Mouse (Mus musculus) hindbrain, embryonic 10.5 days (tissue): ENCODE measurements around the gene Tpx2. TPM values are rescaled to one million over a fixed set of nuclear protein-coding genes. Genes with fewer than 3 reads are reported as not detected.

Experiments used
- DNase-seq: peaks from one replicate; pipeline ENCODE4 v3.0.0-alpha.2; 2017; ENCODE audit warnings: low spot score
- H3K27ac ChIP-seq: fragments of 300-500 bp; sonication (generic); 2 replicates; pipeline ENCODE4 v1.5.1; 2016; ENCODE audit warnings: mild to moderate bottlenecking, moderate library complexity
- H3K27me3 ChIP-seq: fragments of 300-500 bp; sonication (generic); 2 replicates; pipeline ENCODE4 v1.6.1; 2016; ENCODE audit warnings: mild to moderate bottlenecking; ENCODE audit not compliant: poor library complexity, insufficient read depth, severe bottlenecking
- H3K36me3 ChIP-seq: fragments of 300-500 bp; sonication (generic); 2 replicates; pipeline ENCODE4 v1.6.1; 2016; ENCODE audit warnings: mild to moderate bottlenecking, moderate library complexity
- H3K4me1 ChIP-seq: fragments of 300-500 bp; sonication (generic); replicated peaks from 2 replicates; pipeline ENCODE4 v1.6.1; 2016; ENCODE audit warnings: mild to moderate bottlenecking
- H3K4me3 ChIP-seq: fragments of 300-500 bp; sonication (generic); 2 replicates; pipeline ENCODE4 v1.5.1; 2016; ENCODE audit warnings: mild to moderate bottlenecking, moderate library complexity
- H3K9me3 ChIP-seq: fragments of 300-500 bp; sonication (generic); 2 replicates; pipeline ENCODE4 v1.6.1; 2016; ENCODE audit warnings: mild to moderate bottlenecking, moderate library complexity
- WGBS: fragments of 180-500 bp; shearing (Covaris S2); methylation state at CpG from one replicate; pipeline ENCODE4 v1.1.7; 2016; 5-methylcytosine and 5-hydroxymethylcytosine counted together
- polyA plus RNA-seq: library from polyadenylated mRNA; unstranded; fragments of >200 nt; fragmentation: Nextera tagmentation; extraction: Ambion mirVana; gene quantifications from 2 replicates; pipeline ENCODE4 v1.2.1, GENCODE M21; 2016

The Tpx2 gene
- polyA plus RNA-seq, 1 experiment from 2014 or later = 106 TPM

GRCm38 (mm10) chr2:152813232-152813631 lies 34.5 kb upstream of the Tpx2 start:
- Histone ChIP-seq H3K27ac (no peak overlapping the region), H3K4me1 (peaks cover 53% of the 10 kb centered on the region), H3K27me3 (no peaks in the 10 kb centered on the region), H3K36me3 (peaks cover 27% of the 10 kb centered on the region), H3K4me3 (no peak overlapping the region), H3K9me3 (no peaks in the 10 kb centered on the region)
- WGBS = 88% methylated on average over 1 of the region's 1 CpGs
- DNase-seq = no peak

DNA sequence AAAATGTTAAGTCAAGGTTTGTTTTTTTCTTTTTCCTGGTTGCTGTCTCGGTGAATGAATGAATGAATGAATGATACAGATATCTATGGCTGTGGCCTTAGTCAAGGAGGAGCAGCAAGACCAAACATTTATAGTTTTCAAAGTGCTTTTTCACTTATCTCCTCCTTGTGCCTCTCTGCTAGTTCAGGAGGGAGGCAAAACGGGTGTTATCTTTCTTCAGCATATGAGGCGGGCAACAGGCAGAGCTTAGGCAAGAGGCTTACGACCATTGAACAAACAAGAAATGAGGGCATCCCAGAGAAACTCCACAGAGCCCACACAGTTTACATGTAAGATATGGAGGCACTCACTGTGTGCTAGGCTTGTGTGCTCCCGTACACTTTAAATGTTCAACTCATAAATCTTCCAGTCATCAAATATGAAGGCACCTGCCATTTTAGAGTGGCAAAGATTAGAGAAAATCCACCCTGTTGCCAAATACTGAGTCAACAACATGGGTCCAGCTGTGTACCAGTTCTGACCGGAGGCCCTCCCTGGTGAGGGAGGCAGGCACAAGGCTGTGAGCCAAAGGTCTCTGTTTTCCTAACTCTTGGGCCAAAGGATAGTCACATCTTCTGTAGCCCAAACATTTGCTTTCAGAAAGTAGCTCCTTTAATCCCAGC lies 33.4 kb upstream of the Tpx2 start:
- peaks cover 36% of the 10 kb centered on the region for H3K36me3 ChIP-seq
- no peaks in the 10 kb centered on the region for H3K27me3 ChIP-seq
- DNase-seq = no peak
- H3K27ac ChIP-seq = no peak overlapping the region
- H3K4me3 ChIP-seq = no peak overlapping the region
- WGBS = 92% methylated on average over 6 of the region's 6 CpGs
- peaks cover 64% of the 10 kb centered on the region for H3K4me1 ChIP-seq
- H3K9me3 ChIP-seq = no peaks in the 10 kb centered on the region

- DNase-seq = no peak
- Histone ChIP-seq H3K27ac (0 out of 2 replicates have a peak overlapping the region, but pooled peaks have one; percentile 37), H3K4me3 (no peak overlapping the region), H3K9me3 (no peaks in the 10 kb centered on the region), H3K36me3 (peaks cover 43% of the 10 kb centered on the region), H3K4me1 (peaks cover 73% of the 10 kb centered on the region), H3K27me3 (no peaks in the 10 kb centered on the region)
- 71% methylated on average over 7 of the region's 7 CpGs for WGBS
Observed at GRCm38 (mm10) chr2:152815879-152816656, 31.7 kb upstream of the Tpx2 start.

DNA sequence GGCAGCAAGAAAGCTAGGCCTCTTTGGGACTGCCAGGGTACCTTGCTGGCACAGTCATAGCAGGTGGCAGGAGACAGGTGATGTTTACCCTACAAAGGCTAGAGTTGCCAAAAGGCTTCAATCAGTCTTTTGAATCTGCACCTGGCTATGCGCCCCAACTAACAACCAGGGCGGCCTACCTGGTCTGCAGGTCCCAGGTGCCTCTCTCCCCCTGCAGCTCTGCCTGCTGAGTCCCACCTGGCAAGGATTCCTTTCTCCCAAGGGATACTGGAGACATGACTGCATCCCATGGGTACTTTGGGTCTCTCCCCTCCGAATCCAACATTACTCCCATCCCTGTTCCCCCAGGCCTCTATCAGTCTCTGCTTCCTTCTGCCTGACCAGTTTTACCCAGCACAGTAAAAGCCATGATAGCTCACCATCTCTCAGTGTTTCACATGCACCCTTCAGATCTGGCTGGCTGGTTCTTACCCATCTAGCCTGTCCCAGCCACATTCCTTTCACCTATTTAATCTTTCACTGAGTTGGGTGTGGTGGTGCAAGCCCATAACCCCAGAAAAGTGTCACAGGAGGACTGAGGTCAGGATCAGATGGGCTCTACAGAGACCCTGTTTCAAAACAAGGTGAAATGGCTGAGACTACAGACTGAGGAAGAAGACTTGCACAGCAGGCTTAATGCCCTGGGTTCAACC lies 31.0 kb upstream of the Tpx2 start:
- Histone ChIP-seq H3K9me3 (no peaks in the 10 kb centered on the region), H3K27ac (peak overlapping the region; percentile 37; the same call in 1 of the 2 replicates), H3K27me3 (no peaks in the 10 kb centered on the region), H3K4me1 (peaks cover 73% of the 10 kb centered on the region), H3K4me3 (no peak overlapping the region), H3K36me3 (peaks cover 50% of the 10 kb centered on the region)
- no peak for DNase-seq
- 83% methylated on average over 3 of the region's 3 CpGs for whole genome bisulfite sequencing

DNA sequence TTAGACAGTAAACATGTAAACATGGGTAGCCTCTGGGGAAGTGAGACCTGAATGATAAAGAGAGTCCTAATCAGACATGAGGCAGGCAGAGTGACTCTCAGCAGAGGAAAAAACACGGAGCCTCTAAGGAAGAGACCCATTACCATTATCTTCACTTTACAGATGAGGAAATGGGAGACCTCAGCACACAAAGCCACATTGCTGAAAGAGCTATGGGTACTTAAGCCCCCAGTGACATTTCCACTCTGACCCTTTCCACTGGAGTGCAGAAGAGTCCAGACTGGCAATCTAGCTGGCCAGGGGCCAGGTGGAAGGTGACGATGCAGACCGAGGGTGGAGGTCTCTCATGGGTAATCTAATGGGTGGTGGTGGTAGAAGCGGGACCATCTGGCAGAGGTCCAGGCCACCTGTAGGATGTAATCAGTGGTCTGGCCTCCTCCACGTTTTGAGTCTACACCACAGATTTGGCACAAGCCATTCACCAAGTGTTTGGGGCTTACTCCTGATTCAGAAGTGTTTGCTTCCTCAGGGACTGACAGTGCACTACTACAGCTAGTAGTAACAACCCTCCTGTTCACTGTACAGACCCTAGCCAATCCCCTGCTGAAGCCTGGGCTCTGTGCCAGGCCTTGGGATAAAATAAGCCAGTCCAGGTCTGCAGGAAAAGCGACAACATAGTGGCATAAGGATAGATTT lies 30.0 kb upstream of the Tpx2 start:
- Histone ChIP-seq H3K4me1 (peaks cover 73% of the 10 kb centered on the region), H3K27me3 (no peaks in the 10 kb centered on the region), H3K36me3 (peaks cover 55% of the 10 kb centered on the region), H3K4me3 (no peak overlapping the region), H3K9me3 (no peaks in the 10 kb centered on the region), H3K27ac (peak overlapping the region; percentile 62)
- WGBS = 81% methylated on average over 6 of the region's 6 CpGs
- no peak for DNase-seq

GRCm38 (mm10) chr2:152818679-152819078 lies 29.1 kb upstream of the Tpx2 start:
- peaks cover 68% of the 10 kb centered on the region for H3K4me1 ChIP-seq
- no peak for DNase-seq
- no peaks in the 10 kb centered on the region for H3K9me3 ChIP-seq
- H3K27ac ChIP-seq = no peak overlapping the region
- no peak overlapping the region for H3K4me3 ChIP-seq
- 65% methylated on average over 5 of the region's 5 CpGs for WGBS
- no peaks in the 10 kb centered on the region for H3K27me3 ChIP-seq
- peaks cover 56% of the 10 kb centered on the region for H3K36me3 ChIP-seq

- peaks cover 58% of the 10 kb centered on the region for H3K36me3 ChIP-seq
- H3K27me3 ChIP-seq = no peaks in the 10 kb centered on the region
- no peaks in the 10 kb centered on the region for H3K9me3 ChIP-seq
- DNase-seq = no peak
- no peak overlapping the region; the same call in 1 of the 2 replicates for H3K27ac ChIP-seq
- 93% methylated on average over 3 of the region's 3 CpGs for WGBS
- no peak overlapping the region for H3K4me3 ChIP-seq
- H3K4me1 ChIP-seq = peaks cover 72% of the 10 kb centered on the region
Observed at GRCm38 (mm10) chr2:152819097-152819624, 28.6 kb upstream of the Tpx2 start.

- peaks cover 76% of the 10 kb centered on the region for H3K4me1 ChIP-seq
Observed at GRCm38 (mm10) chr2:152819926-152820325, 27.8 kb upstream of the Tpx2 start.

GRCm38 (mm10) chr2:152820369-152820768 lies 27.4 kb upstream of the Tpx2 start:
- 7% methylated on average over 2 of the region's 2 CpGs for WGBS
- Histone ChIP-seq H3K4me3 (peak overlapping the region; percentile 12; the same call in 1 of the 2 replicates), H3K9me3 (no peaks in the 10 kb centered on the region), H3K27me3 (no peaks in the 10 kb centered on the region), H3K27ac (peak overlapping the region; percentile 71), H3K4me1 (peaks cover 80% of the 10 kb centered on the region), H3K36me3 (peaks cover 66% of the 10 kb centered on the region)
- peak; percentile 63 for DNase-seq

More at GRCm38 (mm10) chr2:152819926-152820325, 27.8 kb upstream of the Tpx2 start:
- Histone ChIP-seq H3K27me3 (no peaks in the 10 kb centered on the region), H3K36me3 (peaks cover 61% of the 10 kb centered on the region), H3K4me3 (no peak overlapping the region), H3K9me3 (no peaks in the 10 kb centered on the region), H3K27ac (peak overlapping the region; percentile 71)
- no peak for DNase-seq
- 65% methylated on average over 4 of the region's 4 CpGs for WGBS

- H3K27ac ChIP-seq = peak overlapping the region; percentile 71
- peaks cover 84% of the 10 kb centered on the region for H3K4me1 ChIP-seq
- 0 out of 2 replicates have a peak overlapping the region, but pooled peaks have one; percentile 12 for H3K4me3 ChIP-seq
- no peaks in the 10 kb centered on the region for H3K27me3 ChIP-seq
- DNase-seq = peak; percentile 22
- no peaks in the 10 kb centered on the region for H3K9me3 ChIP-seq
- WGBS = 46% methylated on average over 5 of the region's 5 CpGs
- H3K36me3 ChIP-seq = peaks cover 67% of the 10 kb centered on the region
Observed at GRCm38 (mm10) chr2:152821023-152821422, 26.7 kb upstream of the Tpx2 start.

- peaks cover 65% of the 10 kb centered on the region for H3K36me3 ChIP-seq
- H3K27me3 ChIP-seq = no peaks in the 10 kb centered on the region
- no peak for DNase-seq
- no peak overlapping the region for H3K4me3 ChIP-seq
- H3K27ac ChIP-seq = peak overlapping the region; percentile 71
- H3K9me3 ChIP-seq = no peaks in the 10 kb centered on the region
- peaks cover 82% of the 10 kb centered on the region for H3K4me1 ChIP-seq
Observed at GRCm38 (mm10) chr2:152821566-152821965, 26.2 kb upstream of the Tpx2 start.

DNA sequence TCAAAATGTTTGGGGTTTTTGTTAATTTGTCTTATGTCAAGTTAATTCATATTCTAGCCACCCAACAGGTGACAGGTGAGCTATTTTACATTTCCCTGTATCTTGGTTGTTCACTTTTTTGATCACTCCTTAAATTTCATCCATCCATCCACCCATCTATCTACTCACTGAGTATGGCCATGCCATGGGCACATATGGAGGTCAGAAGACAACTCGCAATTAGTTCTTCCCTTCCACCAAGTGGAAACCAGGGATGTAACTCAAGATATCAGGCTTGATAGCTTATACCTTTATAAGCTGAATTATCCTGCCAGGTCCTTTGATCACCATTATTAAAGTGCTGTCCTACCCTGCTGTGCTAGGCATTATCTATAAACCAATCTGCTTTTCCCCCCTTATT lies 24.0 kb upstream of the Tpx2 start:
- H3K4me3 ChIP-seq = no peak overlapping the region
- whole genome bisulfite sequencing = 98% methylated on average over 1 of the region's 1 CpGs
- no peak for DNase-seq
- H3K36me3 ChIP-seq = peaks cover 69% of the 10 kb centered on the region
- H3K4me1 ChIP-seq = peaks cover 82% of the 10 kb centered on the region
- no peaks in the 10 kb centered on the region for H3K27me3 ChIP-seq
- no peak overlapping the region for H3K27ac ChIP-seq
- no peaks in the 10 kb centered on the region for H3K9me3 ChIP-seq
